Mouse (Mus musculus) cerebellum, postnatal 25 days (tissue): ENCODE measurements at regions not wholly inside any gene's neighbourhood (a gene's known extent, or its start where the extent isn't known, plus 50 kb on each side); places are given as distances from the start of the nearest gene placed in this dataset.

Source experiments
- DNase-seq, 2 experiments: peaks; one replicate each; pipeline ENCODE4 v3.0.0; 2021; ENCODE audit warnings: mixed read lengths in 2 of 2

- peak; percentile 37 to 43 for DNase-seq
Observed at GRCm38 (mm10) chr10:111419375-111420194, 53.4 kb upstream of the Nap1l1 start.

GRCm38 (mm10) chr10:111420195-111420838 is 52.7 kb upstream of the Nap1l1 start:
- peak in 1 of 2 experiments; percentile 18 for DNase-seq

- DNase-seq: no peak
Observed at GRCm38 (mm10) chr10:111422057-111422456, 51.0 kb upstream of the Nap1l1 start.

- no peak for DNase-seq
Observed at GRCm38 (mm10) chr10:111422649-111423048, 50.4 kb upstream of the Nap1l1 start.
